Mouse (Mus musculus) midbrain, postnatal 0 days (tissue): ENCODE measurements around the gene Cd68. TPM values are rescaled to one million over a fixed set of nuclear protein-coding genes. Genes with fewer than 3 reads are reported as not detected.

Source experiments
- ATAC-seq: fragments of 200-750 bp; cut with Nextera tagmentation; 2 replicates; pipeline ENCODE4 v1.8.0; 2017; ENCODE audit warnings: moderate number of reproducible peaks, mild to moderate bottlenecking, moderate TSS enrichment, moderate library complexity; ENCODE audit not compliant: low FRiP score
- DNase-seq: peaks from one replicate; pipeline ENCODE4 v3.0.0-alpha.2; 2015; ENCODE audit warnings: low spot score
- H3K27ac ChIP-seq: fragments of 300-500 bp; sonication (generic); 2 replicates; pipeline ENCODE4 v1.5.1; 2014; ENCODE audit warnings: low read depth, mild to moderate bottlenecking, low read length, mixed read lengths
- H3K27me3 ChIP-seq: fragments of 300-500 bp; sonication (generic); 2 replicates; pipeline ENCODE4 v1.6.1; 2014; ENCODE audit warnings: low read length, control low read depth, mixed read lengths; ENCODE audit not compliant: insufficient read depth
- H3K36me3 ChIP-seq: fragments of 300-500 bp; sonication (generic); 2 replicates; pipeline ENCODE4 v1.6.1; 2014; ENCODE audit warnings: low read length, control low read depth, mixed read lengths; ENCODE audit not compliant: insufficient read depth
- H3K4me1 ChIP-seq: fragments of 300-500 bp; sonication (generic); 2 replicates; pipeline ENCODE4 v1.6.1; 2014; ENCODE audit warnings: mild to moderate bottlenecking, control low read depth, antibody characterized with exemption, low read length, mixed read lengths; ENCODE audit not compliant: insufficient read depth
- H3K4me2 ChIP-seq: fragments of 300-500 bp; sonication (generic); 2 replicates; pipeline ENCODE4 v1.6.1; 2014; ENCODE audit warnings: low read depth, mild to moderate bottlenecking, low read length, mixed read lengths; ENCODE audit not compliant: poor library complexity, severe bottlenecking
- H3K4me3 ChIP-seq: fragments of 300-500 bp; sonication (generic); 2 replicates; pipeline ENCODE4 v1.5.1; 2014; ENCODE audit warnings: low read depth, mild to moderate bottlenecking, low read length, moderate library complexity
- H3K9ac ChIP-seq: fragments of 300-500 bp; sonication (generic); replicated peaks from 2 replicates; pipeline ENCODE4 v1.6.1; 2014; ENCODE audit warnings: mild to moderate bottlenecking, low read length, moderate library complexity, mixed read lengths; ENCODE audit not compliant: poor library complexity, severe bottlenecking
- H3K9me3 ChIP-seq: fragments of 300-500 bp; sonication (generic); 2 replicates; pipeline ENCODE4 v1.6.1; 2016; ENCODE audit warnings: low read length, control low read depth
- CTCF ChIP-seq: IDR thresholded peaks from 2 replicates; pipeline ENCODE4 v1.5.1; 2016; ENCODE audit warnings: antibody characterized with exemption, mild to moderate bottlenecking
- WGBS: fragments of 180-500 bp; shearing (Covaris S2); extraction: QIAGEN DNeasy Blood & Tissue Kit; methylation state at CpG from one replicate; pipeline ENCODE4 v1.1.7; 2014; 5-methylcytosine and 5-hydroxymethylcytosine counted together
- polyA plus RNA-seq: library from polyadenylated mRNA; unstranded; fragments of >200 nt; fragmentation: Nextera tagmentation; extraction: Ambion mirVana; gene quantifications from 2 replicates; pipeline ENCODE4 v1.2.1, GENCODE M21; 2015
- total RNA-seq: library from RNA; depleted of rRNA; stranded (reverse); fragments of >200 nt; gene quantifications from 2 replicates; pipeline ENCODE4 v1.2.3, GENCODE M21; 2014

Cd68 gene
- total and polyA plus RNA-seq, 2 experiments from 2014 or later = 10.3 to 11.0 TPM

GRCm38 (mm10) chr11:69666665-69667005 is 682 bp upstream of the Cd68 start:
- no peaks in the 10 kb centered on the region for H3K9me3 ChIP-seq
- no peak for TF ChIP-seq CTCF
- ATAC-seq (no peak), DNase-seq (no peak)
- 82% methylated on average over 3 of the region's 3 CpGs for WGBS
- H3K27ac ChIP-seq = no peak overlapping the region
- no peak overlapping the region for H3K4me3 ChIP-seq
- no peak overlapping the region for H3K9ac ChIP-seq
- H3K36me3 ChIP-seq = peaks cover 46% of the 10 kb centered on the region
- H3K4me2 ChIP-seq = no peak overlapping the region
- no peaks in the 10 kb centered on the region for H3K27me3 ChIP-seq
- H3K4me1 ChIP-seq = 0 out of 2 replicates have a peak, but pooled peaks cover 7% of the 10 kb centered on the region

GRCm38 (mm10) chr11:69665457-69665960 is 444 bp downstream of the Cd68 start:
- DNase-seq (no peak), ATAC-seq (no peak)
- no peak overlapping the region for H3K4me3 ChIP-seq
- no peak overlapping the region for H3K9ac ChIP-seq
- H3K9me3 ChIP-seq = no peaks in the 10 kb centered on the region
- no peak overlapping the region for H3K4me2 ChIP-seq
- H3K27ac ChIP-seq = no peak overlapping the region
- H3K4me1 ChIP-seq = 0 out of 2 replicates have a peak, but pooled peaks cover 11% of the 10 kb centered on the region
- TF ChIP-seq CTCF = no peak
- WGBS = 78% methylated on average over 9 of the region's 9 CpGs
- H3K27me3 ChIP-seq = no peaks in the 10 kb centered on the region
- H3K36me3 ChIP-seq = peaks cover 46% of the 10 kb centered on the region

GRCm38 (mm10) chr11:69664841-69665240 is 1.1 kb downstream of the Cd68 start:
- Histone ChIP-seq H3K9ac (no peak overlapping the region), H3K27me3 (no peaks in the 10 kb centered on the region), H3K36me3 (peaks cover 44% of the 10 kb centered on the region), H3K4me3 (no peak overlapping the region), H3K4me1 (0 out of 2 replicates have a peak, but pooled peaks cover 10% of the 10 kb centered on the region), H3K9me3 (no peaks in the 10 kb centered on the region), H3K27ac (no peak overlapping the region), H3K4me2 (no peak overlapping the region)
- no peak for TF ChIP-seq CTCF
- ATAC-seq = no peak
- no peak for DNase-seq
- 92% methylated on average over 7 of the region's 7 CpGs for WGBS

GRCm38 (mm10) chr11:69663795-69664194 is 2.2 kb downstream of the Cd68 start:
- ATAC-seq = no peak
- Histone ChIP-seq H3K27me3 (no peaks in the 10 kb centered on the region), H3K9ac (no peak overlapping the region), H3K36me3 (peaks cover 37% of the 10 kb centered on the region), H3K4me3 (no peak overlapping the region), H3K27ac (no peak overlapping the region), H3K4me1 (0 out of 2 replicates have a peak, but pooled peaks cover 5% of the 10 kb centered on the region), H3K4me2 (no peak overlapping the region), H3K9me3 (no peaks in the 10 kb centered on the region)
- TF ChIP-seq CTCF = no peak
- 87% methylated on average over 6 of the region's 6 CpGs for WGBS
- no peak for DNase-seq

GRCm38 (mm10) chr11:69662967-69663671 is 2.8 kb downstream of the Cd68 start:
- H3K9ac ChIP-seq = peak overlapping the region; percentile 66; the same call in 1 of the 2 replicates
- H3K27me3 ChIP-seq = no peaks in the 10 kb centered on the region
- WGBS = 68% methylated on average over 13 of the region's 13 CpGs
- DNase-seq = no peak
- H3K4me2 ChIP-seq = peak overlapping the region; percentile 51
- peak overlapping the region; percentile 57 for H3K4me3 ChIP-seq
- H3K4me1 ChIP-seq = 0 out of 2 replicates have a peak, but pooled peaks cover 5% of the 10 kb centered on the region
- peaks cover 41% of the 10 kb centered on the region for H3K36me3 ChIP-seq
- no peak for TF ChIP-seq CTCF
- H3K27ac ChIP-seq = peak overlapping the region; percentile 88
- ATAC-seq = no peak
- H3K9me3 ChIP-seq = no peaks in the 10 kb centered on the region

GRCm38 (mm10) chr11:69662213-69662966 is 3.6 kb downstream of the Cd68 start, which contains the start of gene Mpdu1:
Gene Mpdu1 (minus strand): TSS chr11:69662642.
- TF ChIP-seq CTCF = peak; percentile 70
- H3K9ac ChIP-seq = peak within 1 kb of the TSS; percentile 66
- DNase-seq = peak; percentile 99
- H3K9me3 ChIP-seq = no peaks in the 10 kb centered on the region
- no peaks in the 10 kb centered on the region for H3K27me3 ChIP-seq
- H3K4me1 ChIP-seq = 0 out of 2 replicates have a peak, but pooled peaks cover 5% of the 10 kb centered on the region
- peak; percentile 95 for ATAC-seq
- peaks cover 43% of the 10 kb centered on the region for H3K36me3 ChIP-seq
- peak within 1 kb of the TSS; percentile 88 for H3K27ac ChIP-seq
- peak within 1 kb of the TSS; percentile 51 for H3K4me2 ChIP-seq
- H3K4me3 ChIP-seq = peak within 1 kb of the TSS; percentile 57
- WGBS = under 1% methylated on average over 48 of the region's 48 CpGs
